Mouse (Mus musculus) retina, adult 2 months (tissue): ENCODE measurements at regions not wholly inside any gene's neighbourhood (a gene's known extent, or its start where the extent isn't known, plus 50 kb on each side); places are given as distances from the start of the nearest gene placed in this dataset.

Source experiments
- DNase-seq: peaks from one replicate; pipeline ENCODE4 v3.0.0-alpha.2; 2012; ENCODE audit warnings: low read depth, low spot score

DNA sequence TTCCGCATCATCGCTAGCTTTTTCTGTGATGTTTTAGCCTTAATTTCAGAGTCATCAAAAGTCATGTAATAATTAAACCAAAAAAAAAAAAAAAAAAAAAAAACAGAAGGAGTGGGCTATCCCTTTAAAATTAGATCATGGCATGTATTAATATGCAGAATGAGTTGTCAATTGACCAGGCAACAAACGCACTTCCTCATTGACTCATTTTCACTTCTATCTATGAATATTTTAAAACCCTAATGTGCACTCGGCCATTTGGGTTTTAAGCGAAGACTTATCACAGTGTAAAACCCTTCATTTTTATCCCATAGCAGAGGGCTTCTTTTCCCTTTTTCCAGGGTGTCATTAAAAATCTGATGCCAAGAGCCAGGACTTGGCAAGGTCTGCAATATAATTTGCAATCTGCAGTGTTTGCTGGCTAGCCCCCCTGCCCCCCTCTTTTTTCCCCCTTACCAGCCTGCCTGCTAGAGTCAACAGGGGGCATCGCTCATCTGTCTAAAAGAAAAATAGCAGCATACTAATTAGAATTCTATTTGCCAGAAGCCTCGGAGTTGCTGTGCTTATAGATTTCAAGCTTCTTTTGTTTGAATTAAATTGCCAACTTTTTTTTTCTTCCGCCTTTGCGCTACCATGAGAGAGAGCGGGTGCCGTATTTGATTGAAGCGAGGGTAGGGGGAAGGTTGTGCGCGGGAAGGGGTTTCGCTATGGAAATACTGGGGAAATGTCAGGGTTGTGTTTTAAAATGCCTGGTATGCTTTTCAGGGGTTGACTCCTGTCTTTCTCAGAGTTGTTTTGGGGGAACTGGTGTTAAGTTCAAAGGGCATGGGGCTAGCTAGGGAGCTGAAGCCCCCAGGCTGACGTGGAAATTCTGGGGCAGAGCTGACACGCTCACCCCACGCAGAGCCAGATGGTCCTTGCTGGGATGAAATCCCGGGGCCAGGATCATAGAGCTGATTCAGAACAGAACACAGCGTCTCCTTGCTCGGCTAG, 248.3 kb downstream of the Nr2f2 start:
- no peak for DNase-seq

DNA sequence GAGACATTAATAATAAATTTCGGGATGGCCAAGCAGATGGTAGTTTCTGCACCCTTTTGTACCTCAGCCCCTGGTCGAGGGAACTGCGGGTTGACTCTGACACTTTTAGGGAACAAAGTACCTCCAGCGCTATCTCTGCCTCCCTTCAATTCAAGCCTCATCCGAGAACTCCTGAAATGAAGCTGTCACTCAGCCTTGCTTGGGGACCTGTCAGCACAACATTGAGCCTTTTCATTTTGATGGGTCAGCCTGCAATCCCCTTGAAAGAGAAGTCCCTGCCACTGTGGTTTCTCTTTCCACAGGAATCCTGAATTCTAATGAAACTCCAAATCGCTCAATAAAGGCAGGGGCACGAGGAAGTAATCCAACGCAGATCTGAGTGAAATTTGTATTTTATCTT, 257.5 kb downstream of the Nr2f2 start:
- DNase-seq, result no peak

DNA sequence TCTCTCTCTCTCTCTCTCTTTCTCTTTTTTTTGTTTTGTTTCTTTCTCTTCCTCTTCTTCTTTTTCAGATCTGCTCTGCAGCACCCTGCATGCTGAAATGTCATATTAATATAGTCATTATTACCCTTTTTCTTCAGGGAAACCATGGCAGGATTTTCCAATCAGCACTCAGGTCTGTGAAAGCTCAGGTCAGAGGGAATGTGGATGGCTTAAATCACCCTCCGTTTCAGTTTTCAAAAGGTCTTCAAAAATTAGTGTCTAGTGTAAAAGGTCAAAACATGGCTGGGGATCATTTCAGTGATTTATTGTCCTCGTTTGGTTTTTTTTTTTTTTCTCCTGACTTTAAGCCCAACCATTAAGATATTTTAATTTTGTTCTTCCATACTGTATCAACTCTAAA, 261.5 kb downstream of the Nr2f2 start:
- no peak for DNase-seq

DNA sequence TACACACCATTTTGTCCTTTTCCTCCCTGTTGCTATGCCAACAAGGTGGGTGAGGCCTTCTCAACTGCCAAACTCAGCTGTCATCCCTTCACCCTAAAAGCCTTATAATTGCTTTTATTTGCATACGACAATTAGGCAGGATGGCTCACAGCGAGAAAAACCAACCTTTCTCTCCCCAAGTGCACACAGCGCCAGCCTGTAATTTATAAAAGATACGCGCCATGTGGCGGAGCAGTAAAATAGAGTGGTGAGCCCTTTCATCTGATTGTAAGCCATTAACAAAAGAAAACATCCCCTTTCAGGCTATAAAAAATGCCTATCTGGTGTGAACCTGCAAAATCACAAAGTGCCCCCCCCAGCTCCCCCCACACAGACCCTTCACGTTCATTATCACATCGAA, 262.0 kb downstream of the Nr2f2 start:
- no peak for DNase-seq

DNA sequence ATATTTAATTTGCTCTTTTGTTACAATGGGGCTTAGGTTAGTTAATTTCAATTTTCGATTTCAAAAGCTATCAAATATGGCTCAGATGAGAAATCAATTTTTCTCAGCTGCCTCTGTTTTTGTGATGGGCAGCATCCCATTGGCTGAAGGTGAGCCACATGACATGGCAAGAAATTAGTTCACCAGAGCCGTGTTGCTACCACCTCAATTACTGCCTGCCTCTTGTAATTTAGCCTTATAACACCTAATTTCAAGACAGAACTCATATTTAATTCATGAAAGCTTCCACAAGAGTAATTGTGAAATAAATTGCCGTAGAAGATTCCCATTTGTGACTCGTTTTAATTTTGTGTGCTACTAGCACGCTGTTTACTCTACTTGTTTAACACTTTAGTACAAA, 262.9 kb downstream of the Nr2f2 start:
- DNase-seq, result no peak

DNA sequence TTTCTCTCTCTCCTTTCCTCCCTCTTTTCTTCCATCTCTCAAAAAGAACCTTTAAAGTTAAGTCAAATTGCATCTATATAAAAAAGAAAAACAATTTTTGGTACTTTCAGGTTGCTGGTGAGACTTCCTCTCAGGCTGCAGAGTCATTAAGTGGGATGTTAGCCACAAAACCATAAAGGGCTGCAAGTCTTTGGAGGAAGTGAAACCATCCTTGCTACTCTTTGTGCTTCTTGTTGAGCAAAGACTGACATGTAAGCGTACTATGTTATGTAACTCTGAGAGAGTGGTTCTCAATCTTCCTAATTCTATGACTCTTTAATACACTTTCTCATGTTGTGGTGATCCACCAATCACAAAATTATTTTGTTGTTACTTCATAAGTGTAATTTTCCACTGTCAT, 267.5 kb downstream of the Nr2f2 start:
- DNase-seq, result no peak

DNA sequence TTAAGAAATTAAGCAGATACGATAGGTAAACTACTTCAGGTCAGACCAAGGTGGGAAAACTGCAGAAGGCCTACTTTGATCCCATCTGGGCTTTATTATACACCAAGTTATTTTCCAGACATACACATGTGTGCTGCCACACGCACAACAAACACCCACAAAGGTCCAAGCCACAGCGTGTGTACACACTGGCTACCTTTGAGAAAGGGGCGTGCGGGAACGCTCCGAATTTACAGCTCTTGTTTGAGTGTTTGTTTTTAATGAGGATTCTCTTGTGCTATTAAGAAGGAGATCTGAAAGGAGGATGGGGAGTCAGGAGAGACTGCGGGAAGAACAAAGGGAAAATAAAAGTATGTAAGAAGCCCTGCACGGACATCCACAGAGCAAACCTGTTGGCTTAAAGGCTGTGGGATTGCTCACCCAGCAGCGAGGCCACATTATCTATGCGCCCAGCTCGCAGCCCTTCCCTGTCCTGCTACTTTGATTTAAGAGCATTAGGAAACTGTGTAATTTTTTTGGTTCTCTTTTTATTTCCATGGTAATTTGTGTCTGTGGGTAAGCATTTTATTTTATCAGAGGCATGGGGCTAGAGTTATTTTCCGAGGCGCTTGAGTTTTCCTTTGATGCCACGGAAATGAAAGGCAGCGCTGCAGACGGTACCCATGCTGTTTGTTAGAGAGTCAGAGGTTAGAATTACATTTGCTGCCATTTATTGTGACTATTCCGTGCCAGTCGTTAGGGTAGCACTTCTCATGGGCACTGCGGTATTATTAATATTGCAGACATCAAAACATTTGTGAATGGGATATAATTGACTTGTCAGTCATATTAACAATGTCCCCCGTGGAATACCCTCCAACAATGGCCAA, 272.4 kb downstream of the Nr2f2 start:
- DNase-seq, result no peak

DNA sequence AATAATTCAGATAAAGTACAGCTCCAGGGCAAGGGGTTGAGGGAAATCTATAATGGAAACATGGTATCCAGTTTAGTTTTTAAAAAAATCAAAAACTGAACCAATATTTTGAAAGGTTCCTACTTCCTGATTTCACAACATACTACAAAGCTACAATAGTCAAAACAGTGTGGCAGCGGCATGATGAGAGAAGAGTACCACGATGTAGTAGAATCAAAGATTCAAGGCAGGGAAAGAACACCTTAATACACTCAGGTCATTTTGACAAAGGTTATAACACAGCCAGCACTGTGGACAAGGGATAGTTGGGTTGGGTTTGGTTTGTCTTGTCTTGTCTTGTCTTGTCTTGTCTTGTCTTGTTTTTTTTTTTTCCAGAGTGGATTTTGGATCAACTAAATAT, 274.4 kb downstream of the Nr2f2 start:
- DNase-seq, result no peak

DNA sequence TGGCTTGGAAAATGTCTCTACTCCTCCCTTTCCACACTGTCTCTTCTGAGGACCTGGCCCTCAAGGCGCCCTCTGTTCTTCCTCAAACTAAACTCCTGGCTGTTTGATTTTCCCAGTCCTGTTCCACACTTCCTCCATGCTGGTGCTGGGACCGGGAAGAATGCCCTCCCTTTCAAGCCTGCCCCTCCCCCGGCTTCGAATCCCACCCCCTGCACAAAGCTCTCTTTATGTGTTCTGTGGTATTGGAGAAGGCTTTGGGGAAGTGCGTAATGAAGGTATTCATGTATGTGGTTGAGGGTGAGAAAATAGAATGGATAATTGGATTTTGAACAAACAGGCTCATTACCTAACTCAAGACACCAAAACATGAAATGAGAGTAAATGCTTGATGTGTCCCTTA, 277.4 kb downstream of the Nr2f2 start:
- DNase-seq, result no peak

DNA sequence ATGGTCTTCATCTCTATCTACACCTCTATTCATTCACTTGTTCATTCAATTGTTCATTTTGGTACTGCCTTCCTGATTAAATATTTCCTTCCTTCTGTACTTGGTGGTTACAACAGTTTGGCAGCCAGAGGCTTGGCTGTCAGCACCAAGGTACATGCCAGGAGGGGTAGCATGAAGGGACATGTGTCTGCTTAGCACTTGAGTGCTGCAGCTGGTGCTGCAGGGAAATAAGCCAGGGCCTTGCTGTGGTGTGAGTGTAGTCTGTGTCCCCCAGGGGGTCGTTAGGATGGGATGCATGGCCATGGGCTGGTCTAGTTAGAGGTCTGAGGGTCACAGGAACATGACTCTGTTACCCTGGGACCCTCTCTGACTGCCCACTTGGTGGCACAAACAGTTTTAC, 296.9 kb downstream of the Nr2f2 start:
- DNase-seq, result no peak

DNA sequence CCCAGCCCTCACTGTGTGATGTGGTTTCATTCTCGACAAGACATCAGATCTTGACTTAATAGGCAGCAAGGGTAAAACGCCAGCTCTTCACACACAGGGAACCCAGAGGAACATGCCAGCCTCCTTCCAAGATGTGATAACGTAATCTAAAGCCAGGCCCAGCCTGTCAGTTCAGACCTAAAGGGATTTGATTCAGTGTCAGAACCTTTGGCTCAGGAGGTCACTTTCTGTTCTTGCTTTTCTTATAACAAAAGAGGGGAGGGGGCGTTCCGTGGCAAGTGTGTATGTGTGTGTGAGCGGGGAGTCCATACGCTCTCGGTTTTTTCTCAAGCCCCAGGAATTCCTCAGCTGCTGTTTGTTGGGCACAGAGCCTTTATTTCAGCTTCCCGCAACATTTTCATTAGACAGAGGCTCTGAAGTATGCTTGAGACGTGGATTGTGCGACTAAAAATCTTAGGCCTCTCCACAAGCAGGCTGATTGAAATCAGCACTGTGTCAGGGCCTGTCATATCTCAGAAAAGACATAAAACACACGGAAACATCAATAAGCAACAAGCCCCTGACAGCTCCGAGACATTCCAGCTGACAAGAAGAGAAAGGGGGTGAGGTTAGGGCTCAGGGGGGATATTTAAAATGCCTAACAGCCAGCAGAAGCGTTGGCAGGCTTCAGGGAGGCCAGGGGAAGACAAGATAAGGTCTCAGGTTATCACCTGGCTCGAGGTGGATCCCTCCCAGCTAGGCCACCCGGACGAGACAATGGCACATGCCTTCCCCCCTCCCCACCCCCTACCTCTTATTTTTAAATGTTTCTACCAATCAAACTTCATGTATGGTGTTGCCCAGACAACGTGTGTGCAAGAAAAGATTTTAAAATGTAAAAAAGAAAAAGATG, 298.5 kb downstream of the Nr2f2 start:
- no peak for DNase-seq

DNA sequence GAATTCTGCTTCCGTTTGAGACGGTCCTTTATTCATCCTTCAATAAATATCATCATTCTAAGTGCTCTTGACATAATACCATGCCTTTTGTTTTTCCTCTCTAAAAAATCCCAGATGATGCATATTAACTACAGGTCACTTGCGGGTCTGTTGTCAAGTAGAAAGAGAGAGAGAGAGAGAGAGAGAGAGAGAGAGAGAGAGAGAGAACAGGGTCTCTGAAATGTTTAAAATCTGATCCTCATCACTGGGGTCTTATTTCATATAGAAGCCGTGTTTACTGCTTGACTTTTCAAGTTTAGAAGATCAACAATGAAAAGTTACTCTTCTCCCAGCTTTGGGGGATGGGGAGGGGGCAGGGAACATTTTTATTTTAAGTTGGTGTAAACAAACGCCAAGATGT, 299.5 kb downstream of the Nr2f2 start:
- no peak for DNase-seq

DNA sequence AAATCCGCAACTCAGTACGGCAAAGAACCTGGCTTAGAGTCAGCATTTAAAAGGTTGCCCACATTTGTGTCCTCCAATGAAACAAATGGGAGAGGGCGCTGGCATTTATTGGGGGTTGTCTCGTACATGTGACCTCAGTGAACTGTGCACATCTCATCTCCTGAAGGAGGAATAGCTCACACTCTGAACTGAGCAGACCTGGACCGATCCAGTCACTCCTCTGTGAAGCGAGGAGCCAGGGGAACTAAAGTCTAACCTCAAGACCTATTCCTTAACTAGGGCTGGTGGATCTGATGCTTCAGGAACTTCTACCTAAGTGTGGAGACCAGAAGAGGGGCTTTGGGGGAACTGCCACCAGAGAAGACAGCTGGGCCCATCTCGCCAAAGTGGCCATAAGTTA, 300.1 kb downstream of the Nr2f2 start:
- no peak for DNase-seq

DNA sequence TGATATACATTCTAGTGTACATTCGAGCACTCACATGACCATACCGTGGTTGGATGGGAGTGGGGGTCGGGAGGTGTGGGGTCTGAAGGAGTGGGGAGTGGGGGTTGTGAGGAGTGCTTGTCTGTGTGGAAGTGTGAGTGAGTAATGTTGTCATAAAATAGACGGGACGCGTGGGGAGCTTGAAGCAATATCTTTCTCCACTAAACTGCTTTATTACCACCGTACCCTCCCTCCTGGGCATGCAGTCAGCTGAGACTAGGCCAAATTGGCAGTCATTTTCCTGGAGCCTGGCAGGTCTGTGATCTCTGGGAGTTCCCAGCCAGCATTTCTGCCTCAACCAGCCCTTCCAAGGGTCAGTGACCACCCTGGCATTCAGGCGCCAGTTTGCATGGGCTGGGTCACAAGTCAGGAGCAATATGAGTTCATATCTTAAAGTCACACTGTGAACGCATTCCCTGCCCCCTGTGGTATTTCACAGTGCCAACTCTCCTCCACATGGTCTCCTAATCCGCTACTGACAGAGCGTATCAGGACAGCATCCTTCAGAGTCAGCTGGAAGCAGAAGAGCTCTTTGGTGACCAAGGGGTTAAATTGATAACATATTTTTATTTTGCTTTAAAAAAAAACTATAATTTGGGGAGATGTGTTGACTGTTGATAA, 300.9 kb downstream of the Nr2f2 start:
- no peak for DNase-seq

DNA sequence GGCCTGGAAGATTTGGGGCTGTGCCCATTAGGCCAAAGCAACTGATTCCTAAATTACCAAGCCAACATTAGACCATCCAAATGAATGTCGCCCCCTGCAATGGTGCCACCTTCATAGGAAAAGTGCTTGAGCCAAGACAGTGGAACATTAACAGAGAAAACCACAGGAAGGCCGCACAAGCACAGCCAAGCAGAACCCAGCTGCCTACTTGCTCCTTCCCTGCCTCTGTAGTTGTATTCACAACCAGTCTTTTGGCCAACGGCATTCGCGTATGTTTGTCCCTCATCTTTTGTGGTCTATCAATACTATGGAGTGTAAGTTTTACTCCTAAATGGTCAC, 319.2 kb downstream of the Nr2f2 start:
- DNase-seq, result no peak

DNA sequence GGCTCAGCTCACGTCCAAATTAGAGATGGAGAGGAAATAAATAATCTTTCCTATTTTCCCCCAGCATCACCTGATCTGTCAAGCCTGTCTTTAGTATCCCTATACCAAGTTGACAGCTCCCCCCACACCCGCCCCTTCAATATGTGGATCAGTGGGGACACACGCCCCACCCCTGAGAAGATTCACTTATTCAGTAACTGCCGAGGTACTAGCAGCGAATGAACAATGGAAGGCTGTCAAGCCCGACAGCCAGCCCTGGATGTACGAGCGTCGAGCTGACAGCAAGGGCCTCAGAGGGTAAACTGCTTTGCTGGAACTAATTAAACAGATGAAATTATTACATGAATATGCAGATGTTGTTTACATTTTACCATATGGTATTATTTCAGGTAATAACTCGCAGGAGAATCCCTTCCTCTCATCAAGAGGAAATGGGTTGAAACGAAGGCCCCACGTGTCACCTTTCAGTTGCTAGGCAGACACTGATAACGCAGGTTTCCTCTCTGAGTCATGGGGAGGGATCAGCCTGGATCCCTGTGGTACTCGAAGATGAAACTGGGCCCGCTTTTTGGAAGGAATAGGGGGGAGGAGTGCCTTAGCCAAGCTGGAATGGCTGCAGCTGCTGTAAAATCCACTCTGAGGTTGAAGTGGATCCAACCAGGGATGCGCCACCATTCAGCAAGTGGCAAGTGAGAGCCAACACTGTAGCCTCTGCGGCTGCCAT, 319.7 kb downstream of the Nr2f2 start:
- no peak for DNase-seq

DNA sequence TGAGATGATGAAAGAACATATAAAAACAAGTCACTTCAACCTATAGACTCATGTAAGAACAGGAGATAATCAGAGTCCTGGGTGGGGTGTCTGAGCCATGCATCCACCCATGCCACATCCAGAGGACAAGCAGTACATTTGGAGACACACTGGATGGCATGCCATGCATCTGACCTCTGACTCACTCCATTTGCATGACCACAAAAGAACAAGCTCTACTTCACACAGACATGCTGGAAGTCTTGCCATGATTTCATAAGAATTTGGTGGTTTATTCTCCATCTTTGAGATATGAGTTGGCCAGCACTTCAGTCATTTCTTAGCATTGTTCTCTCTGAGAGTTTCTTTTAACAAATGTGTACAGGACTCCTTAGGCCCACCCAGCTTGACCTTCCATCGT, 329.5 kb downstream of the Nr2f2 start:
- no peak for DNase-seq

DNA sequence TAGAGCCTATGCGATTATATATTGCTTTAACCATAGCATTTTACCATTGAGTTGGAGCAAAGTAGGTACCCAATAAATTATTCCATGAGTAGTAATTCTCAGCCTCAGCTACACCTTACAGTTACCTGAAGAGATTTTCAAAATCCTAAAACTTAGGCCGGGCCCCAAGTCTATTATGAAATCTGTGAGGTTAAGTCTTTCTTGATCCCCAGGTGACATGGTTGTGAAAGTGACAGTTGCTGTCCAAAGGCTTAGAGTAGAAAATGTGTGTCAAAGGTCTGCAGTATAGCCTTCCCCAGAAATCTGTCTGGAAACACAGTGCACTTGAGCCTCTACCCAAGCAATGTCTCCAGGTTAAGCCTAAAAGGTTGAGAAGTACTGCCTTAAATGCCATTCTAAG, 333.7 kb downstream of the Nr2f2 start:
- no peak for DNase-seq

DNA sequence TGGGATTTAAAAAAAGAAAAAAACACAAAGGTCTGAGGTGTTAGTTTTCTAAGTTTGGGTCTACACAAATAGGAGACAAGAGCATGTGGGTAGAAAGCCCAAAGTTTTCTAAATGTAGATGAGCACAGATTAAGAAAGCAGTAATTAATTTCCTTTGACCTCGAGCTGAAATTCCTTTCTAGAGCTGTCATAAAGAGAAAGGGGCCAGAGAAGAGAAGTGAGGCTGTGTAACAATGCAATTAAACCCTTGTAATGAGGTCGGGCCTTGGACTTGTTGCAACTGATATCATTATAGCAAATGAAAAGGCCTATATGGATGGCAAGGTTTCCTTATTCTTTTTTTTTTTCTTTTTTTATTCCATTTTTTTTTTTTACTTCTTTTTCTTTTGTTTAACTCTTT, 337.2 kb downstream of the Nr2f2 start:
- DNase-seq, result no peak

DNA sequence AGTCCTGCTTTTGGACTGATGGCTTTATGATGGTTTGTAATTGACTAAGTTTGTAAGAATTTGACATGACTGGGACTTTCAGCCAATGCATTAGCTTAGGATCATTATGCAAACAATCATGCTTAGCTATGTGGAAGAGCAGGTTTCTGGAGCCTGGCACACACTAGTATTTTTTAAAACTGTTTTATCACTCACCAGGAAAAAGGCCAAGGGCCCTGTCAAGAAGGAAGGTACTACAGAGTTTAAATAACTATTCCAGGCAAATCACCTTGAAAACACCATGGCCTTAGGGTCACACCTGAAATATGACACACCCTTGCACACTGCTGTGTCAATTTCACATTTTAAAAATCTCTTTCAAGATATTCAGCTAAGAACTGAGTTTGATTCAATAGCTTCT, 341.0 kb downstream of the Nr2f2 start:
- no peak for DNase-seq

DNA sequence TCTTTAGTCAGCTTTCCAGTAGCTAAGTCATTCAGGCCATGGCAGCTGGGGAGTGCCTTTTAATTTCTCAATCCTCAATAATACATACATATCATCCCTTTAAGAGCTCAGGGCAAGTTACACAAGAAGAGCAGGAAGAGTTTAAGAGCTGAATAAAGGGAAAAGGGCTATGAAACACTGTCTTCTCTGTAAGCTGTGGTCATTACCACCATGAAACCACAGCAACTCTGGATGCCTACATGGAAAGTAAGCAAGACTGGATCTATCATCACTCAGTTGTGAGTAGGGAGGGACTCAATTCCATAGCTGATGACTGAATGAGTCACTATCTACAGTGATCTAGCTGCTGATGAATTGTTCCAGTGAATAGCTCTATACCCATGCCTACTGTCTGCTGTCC, 349.9 kb downstream of the Nr2f2 start:
- DNase-seq, result no peak
